Mouse (Mus musculus): ENCODE results near the gene Zdhhc11. TPM values are rescaled to one million over a fixed set of nuclear protein-coding genes. Genes with fewer than 3 reads are reported as not detected.
"Not testable (repeated sequence)": the region's sequence is repeated elsewhere in the genome, so short reads cannot be mapped to it uniquely, and the experiment has no call there.

Gene Zdhhc11
- total and polyA plus RNA-seq, 2 experiments from 2014 or later = not detected

- H3K4me3 ChIP-seq (ENCODE audit: low read length) = peak overlapping the region; percentile 69
- no peaks in the 10 kb centered on the region for H3K36me3 ChIP-seq (ENCODE audit: insufficient read depth, low read length)
- H3K27me3 ChIP-seq (ENCODE audit: insufficient read depth, low read length) = no peaks in the 10 kb centered on the region
- DNase-seq (ENCODE audit: low spot score) (peak; percentile 61), ATAC-seq (peak; percentile 61)
- H3K27ac ChIP-seq = peak overlapping the region; percentile 90
- H3K9me3 ChIP-seq (ENCODE audit: low read length) = no peaks in the 10 kb centered on the region
- H3K4me2 ChIP-seq (ENCODE audit: low read depth, low read length) = peak overlapping the region; percentile 96
- peaks cover 12% of the 10 kb centered on the region for H3K4me1 ChIP-seq (ENCODE audit: insufficient read depth, low read length)
- H3K9ac ChIP-seq (replicated peaks; ENCODE audit: low read length) = peak overlapping the region; percentile 75
- WGBS = 9% methylated on average over 3 of the region's 3 CpGs
- TF ChIP-seq CTCF (IDR thresholded peaks at IDR 0.05; ENCODE audit: low read depth) = no peak
These were observed 47.0 kb downstream of the Zdhhc11 start for GRCm38 (mm10) chr13:74010678-74011077.

GRCm38 (mm10) chr13:74015908-74016307, 52.3 kb downstream of the Zdhhc11 start:
- WGBS = 57% methylated on average over 4 of the region's 4 CpGs
- peaks cover 10% of the 10 kb centered on the region for H3K4me1 ChIP-seq (ENCODE audit: insufficient read depth, low read length)
- no peaks in the 10 kb centered on the region for H3K27me3 ChIP-seq (ENCODE audit: insufficient read depth, low read length)
- no peak overlapping the region for H3K4me3 ChIP-seq (ENCODE audit: low read length)
- DNase-seq (ENCODE audit: low spot score) (peak; percentile 33), ATAC-seq (no peak)
- H3K9ac ChIP-seq (replicated peaks; ENCODE audit: low read length) = no peak overlapping the region
- no peak for TF ChIP-seq CTCF (IDR thresholded peaks at IDR 0.05; ENCODE audit: low read depth)
- H3K4me2 ChIP-seq (ENCODE audit: low read depth, low read length) = no peak overlapping the region
- H3K27ac ChIP-seq = no peak overlapping the region
- H3K36me3 ChIP-seq (ENCODE audit: insufficient read depth, low read length) = no peaks in the 10 kb centered on the region
- H3K9me3 ChIP-seq (ENCODE audit: low read length) = no peaks in the 10 kb centered on the region

GRCm38 (mm10) chr13:74017426-74017825, 53.8 kb downstream of the Zdhhc11 start:
- no peak overlapping the region for H3K9ac ChIP-seq (replicated peaks; ENCODE audit: low read length)
- H3K9me3 ChIP-seq (ENCODE audit: low read length) = no peaks in the 10 kb centered on the region
- no peak overlapping the region for H3K4me2 ChIP-seq (ENCODE audit: low read depth, low read length)
- H3K27ac ChIP-seq = no peak overlapping the region
- no peak for TF ChIP-seq CTCF (IDR thresholded peaks at IDR 0.05; ENCODE audit: low read depth)
- no peaks in the 10 kb centered on the region for H3K27me3 ChIP-seq (ENCODE audit: insufficient read depth, low read length)
- no peaks in the 10 kb centered on the region; the same call in 1 of the 2 replicates for H3K36me3 ChIP-seq (ENCODE audit: insufficient read depth, low read length)
- no peaks in the 10 kb centered on the region for H3K4me1 ChIP-seq (ENCODE audit: insufficient read depth, low read length)
- 82% methylated on average over 4 of the region's 4 CpGs for WGBS
- no peak for DNase-seq (ENCODE audit: low spot score)
- no peak for ATAC-seq
- no peak overlapping the region for H3K4me3 ChIP-seq (ENCODE audit: low read length)

DNA sequence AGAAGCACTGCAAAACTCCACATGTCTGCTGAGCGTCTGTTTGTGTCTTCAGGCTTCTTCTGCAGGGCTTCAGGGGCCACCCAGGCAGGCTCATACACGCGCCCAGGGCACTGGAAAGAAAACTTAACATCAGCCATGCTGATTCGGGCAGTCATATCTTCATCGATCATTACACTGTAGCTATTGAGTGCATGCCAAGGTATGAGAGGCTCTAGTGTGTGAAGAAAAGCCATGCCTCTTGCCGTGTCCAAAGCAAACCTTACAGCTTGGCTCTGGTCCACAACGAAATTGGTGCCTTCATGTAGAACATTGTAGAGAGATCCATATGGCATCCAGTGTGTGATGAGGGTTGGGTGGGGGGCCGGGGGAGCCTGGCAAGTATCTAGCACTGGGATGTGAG, 55.4 kb downstream of the Zdhhc11 start:
- not testable (repeated sequence) for H3K27ac ChIP-seq; H3K4me1 ChIP-seq (ENCODE audit: insufficient read depth, low read length); H3K9me3 ChIP-seq (ENCODE audit: low read length); H3K4me2 ChIP-seq (ENCODE audit: low read depth, low read length); ATAC-seq; H3K36me3 ChIP-seq (ENCODE audit: insufficient read depth, low read length); H3K27me3 ChIP-seq (ENCODE audit: insufficient read depth, low read length); H3K4me3 ChIP-seq (ENCODE audit: low read length); H3K9ac ChIP-seq (replicated peaks; ENCODE audit: low read length); DNase-seq (ENCODE audit: low spot score)
- WGBS = 66% methylated on average over 8 of the region's 8 CpGs

GRCm38 (mm10) chr13:74025151-74026081, 61.8 kb downstream of the Zdhhc11 start:
- DNase-seq (ENCODE audit: low spot score) (peak; percentile 26), ATAC-seq (peak; percentile 16; the same call in 1 of the 2 replicates)
- TF ChIP-seq CTCF (IDR thresholded peaks at IDR 0.05; ENCODE audit: low read depth) = no peak
- H3K4me3 ChIP-seq (ENCODE audit: low read length) = no peak overlapping the region
- H3K4me1 ChIP-seq (ENCODE audit: insufficient read depth, low read length) = no peaks in the 10 kb centered on the region
- 45% methylated on average over 4 of the region's 4 CpGs for WGBS
- H3K36me3 ChIP-seq (ENCODE audit: insufficient read depth, low read length) = no peaks in the 10 kb centered on the region; the same call in 1 of the 2 replicates
- H3K27me3 ChIP-seq (ENCODE audit: insufficient read depth, low read length) = no peaks in the 10 kb centered on the region
- no peaks in the 10 kb centered on the region for H3K9me3 ChIP-seq (ENCODE audit: low read length)
- H3K4me2 ChIP-seq (ENCODE audit: low read depth, low read length) = no peak overlapping the region
- no peak overlapping the region for H3K27ac ChIP-seq
- no peak overlapping the region for H3K9ac ChIP-seq (replicated peaks; ENCODE audit: low read length)

GRCm38 (mm10) chr13:74026215-74026614, 62.6 kb downstream of the Zdhhc11 start:
- 30% methylated on average over 2 of the region's 2 CpGs for WGBS
- Histone ChIP-seq H3K4me1 (ENCODE audit: insufficient read depth, low read length) (no peaks in the 10 kb centered on the region), H3K9me3 (ENCODE audit: low read length) (no peaks in the 10 kb centered on the region), H3K4me2 (ENCODE audit: low read depth, low read length) (no peak overlapping the region), H3K27ac (no peak overlapping the region), H3K9ac (replicated peaks; ENCODE audit: low read length) (no peak overlapping the region), H3K27me3 (ENCODE audit: insufficient read depth, low read length) (no peaks in the 10 kb centered on the region), H3K4me3 (ENCODE audit: low read length) (no peak overlapping the region), H3K36me3 (ENCODE audit: insufficient read depth, low read length) (peaks cover 2% of the 10 kb centered on the region; the same call in 1 of the 2 replicates)
- TF ChIP-seq CTCF (IDR thresholded peaks at IDR 0.05; ENCODE audit: low read depth) = peak; percentile 81
- DNase-seq (ENCODE audit: low spot score) = peak; percentile 66
- peak; percentile 74 for ATAC-seq

- DNase-seq (ENCODE audit: low spot score) (no peak), ATAC-seq (no peak)
- TF ChIP-seq CTCF (IDR thresholded peaks at IDR 0.05; ENCODE audit: low read depth) = no peak
- Histone ChIP-seq H3K27me3 (ENCODE audit: insufficient read depth, low read length) (no peaks in the 10 kb centered on the region), H3K4me3 (ENCODE audit: low read length) (no peak overlapping the region), H3K9ac (replicated peaks; ENCODE audit: low read length) (no peak overlapping the region), H3K4me2 (ENCODE audit: low read depth, low read length) (no peak overlapping the region), H3K9me3 (ENCODE audit: low read length) (no peaks in the 10 kb centered on the region), H3K36me3 (ENCODE audit: insufficient read depth, low read length) (peaks cover 10% of the 10 kb centered on the region; the same call in 1 of the 2 replicates), H3K27ac (no peak overlapping the region), H3K4me1 (ENCODE audit: insufficient read depth, low read length) (no peaks in the 10 kb centered on the region)
- 74% methylated on average over 2 of the region's 2 CpGs for WGBS
These were observed 64.5 kb downstream of the Zdhhc11 start for GRCm38 (mm10) chr13:74028116-74028515.
